Mouse (Mus musculus) neural tube, embryonic 10.5 days (tissue): ENCODE results near the gene Ccdc187.
A peak's percentile ranks its signal among the peaks of the same experiment; 100 is the strongest.

Experiments
- DNase-seq: peaks from one replicate; pipeline ENCODE4 v3.0.0-alpha.2; 2017; ENCODE audit warnings: low spot score; ENCODE audit errors: extremely low spot score

The Ccdc187 gene

DNA sequence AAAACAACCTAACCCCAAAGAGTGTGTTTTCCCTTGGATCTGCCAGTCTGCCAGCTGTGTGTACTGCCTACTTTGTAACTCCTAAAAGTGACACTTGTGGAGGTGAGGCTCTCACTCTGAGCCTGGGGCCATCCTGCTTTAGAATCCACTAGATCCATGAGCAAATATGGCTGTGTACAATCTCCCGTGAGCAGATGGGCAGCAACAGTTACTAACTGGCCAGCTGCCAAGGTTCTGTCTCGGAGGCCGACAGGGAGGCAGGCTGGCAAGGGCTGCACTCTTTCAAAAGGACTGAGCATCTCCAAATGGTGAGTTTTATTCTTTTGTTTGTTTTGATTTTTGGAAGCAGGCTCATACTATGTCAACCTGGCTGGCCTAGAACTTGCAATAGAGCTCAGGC lies 79.8 kb downstream of the Ccdc187 start:
- no peak for DNase-seq

DNA sequence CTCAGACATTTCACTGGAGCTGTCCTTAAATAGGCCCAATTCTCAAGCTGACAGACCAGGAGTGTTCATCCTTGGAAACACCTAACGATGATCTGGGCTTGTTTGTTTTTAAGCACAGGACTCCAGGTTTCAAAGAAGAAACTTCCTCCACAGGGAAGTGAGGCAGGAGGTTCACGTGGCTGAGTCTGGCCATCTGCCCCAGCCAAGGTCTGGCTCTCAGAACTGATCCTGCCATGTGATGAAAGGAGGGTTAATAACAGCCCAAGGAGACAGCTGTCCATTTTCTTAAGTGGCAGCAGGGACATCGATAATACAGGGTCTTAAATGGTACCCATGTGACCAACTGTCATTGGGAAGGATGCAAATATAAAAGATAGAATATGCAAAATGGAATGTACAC lies 84.8 kb downstream of the Ccdc187 start:
- no peak for DNase-seq

DNA sequence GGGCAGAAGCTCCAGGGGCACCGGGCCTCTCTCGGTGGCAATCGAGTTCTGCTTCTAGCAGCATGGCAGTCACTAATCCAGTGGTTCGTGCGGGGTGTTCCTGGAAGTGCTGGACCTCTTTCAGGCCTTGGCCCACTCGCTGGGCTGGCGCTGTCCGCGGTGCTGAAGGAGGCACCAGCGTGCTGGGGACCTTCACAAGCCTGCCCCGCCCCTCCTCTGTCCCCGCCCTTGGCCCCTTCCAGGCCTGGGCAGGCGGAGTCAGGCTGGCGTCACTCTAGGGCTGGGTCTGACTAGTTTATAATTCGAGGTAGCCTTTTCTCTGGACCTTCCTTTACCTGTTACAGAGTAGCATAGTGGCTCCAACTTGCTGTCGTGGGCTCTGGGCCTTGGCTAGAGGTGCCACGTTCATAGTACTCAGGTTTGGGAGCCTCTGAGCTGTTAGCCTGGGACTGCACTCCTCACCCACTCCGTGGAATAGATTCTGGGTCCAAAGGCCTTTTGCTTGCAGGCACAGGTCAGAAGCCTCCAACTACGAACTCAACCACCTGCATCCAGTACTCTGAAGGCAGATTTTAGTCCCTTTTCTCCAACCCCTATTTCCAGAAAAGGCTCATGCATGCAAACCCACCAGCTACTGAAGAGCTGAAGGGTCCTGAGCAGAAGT lies 86.1 kb downstream of the Ccdc187 start, which contains the start of gene Lhx3:
Gene Lhx3, minus strand, starts transcription at position 164 of the 664 bp plus-strand sequence.
- peak; percentile 93 for DNase-seq

DNA sequence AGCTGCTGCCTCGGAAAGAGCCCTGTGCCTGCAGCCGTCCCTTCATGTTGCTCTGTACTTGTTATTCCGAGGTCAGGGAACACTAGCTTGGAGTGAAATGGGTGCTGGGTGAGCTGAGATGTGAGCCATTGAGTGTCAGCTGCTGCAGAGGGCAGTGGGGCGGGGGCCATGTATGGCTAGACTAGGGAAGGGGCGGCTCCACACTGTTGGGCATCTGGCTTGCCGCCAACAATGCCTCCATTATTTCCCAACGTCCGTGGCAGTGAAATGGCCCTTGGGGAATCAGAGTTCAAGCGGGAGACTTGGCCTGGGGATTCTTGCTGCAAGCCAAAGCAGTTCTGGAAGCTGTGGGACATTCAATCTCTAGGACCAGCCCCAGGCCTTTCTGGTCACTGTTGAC lies 86.8 kb downstream of the Ccdc187 start:
- DNase-seq = peak; percentile 33

DNA sequence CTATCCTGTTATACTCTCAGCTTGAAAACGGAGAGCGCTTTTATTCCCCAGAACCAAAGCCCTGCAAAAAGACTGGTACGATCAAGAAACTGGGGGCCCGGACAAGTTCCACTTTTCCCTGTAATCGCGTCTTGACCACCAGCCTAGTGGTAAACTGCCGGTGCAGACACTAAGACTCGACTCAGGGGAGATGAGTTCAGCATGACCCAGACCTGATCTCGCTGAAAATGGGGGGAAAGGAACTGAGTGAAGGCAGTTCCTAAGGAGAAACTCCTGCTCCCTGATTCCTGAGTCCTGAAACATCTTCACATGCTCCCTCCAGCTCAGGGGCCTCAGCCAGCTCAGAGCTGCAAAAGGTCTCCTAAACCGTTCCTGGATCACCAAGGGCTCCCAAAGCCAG lies 88.6 kb downstream of the Ccdc187 start:
- DNase-seq = no peak

DNA sequence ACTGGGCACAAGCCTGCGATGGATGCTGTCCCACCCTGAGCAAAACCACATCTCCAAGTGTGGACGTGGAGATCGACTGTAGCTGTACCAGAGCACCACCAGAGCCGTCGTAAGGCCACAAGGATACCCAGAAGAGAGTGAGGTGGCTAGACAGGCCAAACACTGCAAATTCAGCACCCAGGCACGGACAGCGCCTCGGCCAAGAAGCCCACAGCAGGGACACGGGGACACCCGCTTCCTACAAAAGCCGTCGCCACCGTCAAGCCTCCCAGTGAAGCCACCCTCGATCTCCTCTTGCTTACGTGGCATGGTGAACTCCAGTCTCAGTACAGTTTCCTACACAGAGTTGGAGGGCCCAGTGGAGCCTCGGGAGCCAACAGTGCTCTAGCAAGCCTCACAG lies 89.2 kb downstream of the Ccdc187 start:
- DNase-seq = peak; percentile 70

DNA sequence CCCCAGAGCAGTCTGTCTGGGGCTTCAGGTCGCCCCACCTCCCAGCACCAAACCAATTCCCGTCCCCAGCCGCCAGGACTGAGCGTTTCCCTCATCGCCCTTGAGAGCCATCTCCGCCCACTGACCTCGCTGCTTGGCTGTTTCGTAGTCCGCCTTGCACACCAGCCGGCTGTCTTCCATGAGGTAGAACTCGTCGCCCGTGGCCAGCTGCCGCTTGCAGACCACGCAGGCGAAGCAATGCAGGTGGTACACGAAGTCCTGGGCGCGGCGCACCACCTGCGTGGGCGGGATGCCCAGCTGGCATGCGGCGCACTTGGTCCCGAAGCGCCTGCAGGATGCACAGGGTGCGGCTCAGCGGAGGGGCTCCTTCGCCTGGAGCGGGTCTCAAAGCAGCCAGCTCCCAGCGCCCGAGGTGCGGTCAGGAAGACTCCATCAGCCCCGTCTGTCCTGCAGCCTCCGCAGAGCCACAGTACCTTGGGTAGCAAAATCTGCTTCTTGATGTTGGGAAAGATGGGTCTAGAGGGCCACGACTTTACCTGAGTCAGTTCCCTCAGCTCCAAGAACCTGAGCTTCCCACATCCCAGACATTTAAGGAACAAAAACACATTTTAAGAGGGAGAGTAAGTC lies 91.4 kb downstream of the Ccdc187 start:
- DNase-seq = peak; percentile 50

DNA sequence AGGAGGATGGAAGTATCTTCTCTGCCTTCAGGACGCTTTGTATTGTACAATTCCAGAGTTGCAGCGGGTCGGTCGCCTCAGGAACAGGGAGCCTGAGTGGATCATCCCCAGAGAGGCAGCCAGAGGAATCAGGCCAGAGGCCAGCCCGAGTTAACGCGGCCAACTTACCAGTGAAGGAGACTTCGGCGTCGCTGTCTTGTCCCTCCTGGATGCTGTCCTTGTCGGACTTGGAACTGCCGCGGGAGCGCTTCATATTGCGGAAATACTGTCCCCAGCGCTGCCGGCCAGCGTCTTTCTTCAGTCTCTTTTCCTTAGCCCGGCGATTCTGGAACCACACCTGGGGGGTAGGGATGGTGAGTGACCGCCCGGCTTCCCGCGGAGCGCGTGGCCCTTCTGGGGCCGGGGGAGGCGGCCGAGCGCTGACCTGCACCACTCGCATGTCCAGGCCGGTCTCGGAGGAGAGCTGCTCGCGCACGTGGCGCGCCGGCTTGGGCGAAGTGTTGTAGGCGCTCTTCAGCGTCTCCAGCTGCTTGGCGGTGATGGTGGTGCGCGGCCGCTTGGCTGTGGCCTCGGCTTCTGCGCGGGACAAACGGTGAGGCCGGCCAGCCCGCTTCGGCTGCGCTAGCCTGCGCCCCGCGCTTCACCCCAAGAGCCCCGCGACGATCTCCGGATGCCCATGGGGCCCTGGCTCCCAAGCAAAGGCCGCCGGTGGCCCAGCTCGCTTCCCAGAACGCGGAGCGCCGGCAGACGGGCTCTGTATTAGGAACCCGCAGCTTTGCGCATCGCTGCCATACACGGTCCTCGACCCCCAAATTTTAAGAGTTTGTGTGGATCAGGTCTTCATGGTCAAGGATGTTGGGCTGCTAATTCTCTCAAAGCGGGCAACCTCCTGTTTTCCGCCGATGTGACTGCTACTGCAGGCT lies 92.2 kb downstream of the Ccdc187 start:
- DNase-seq = peak; percentile 52

DNA sequence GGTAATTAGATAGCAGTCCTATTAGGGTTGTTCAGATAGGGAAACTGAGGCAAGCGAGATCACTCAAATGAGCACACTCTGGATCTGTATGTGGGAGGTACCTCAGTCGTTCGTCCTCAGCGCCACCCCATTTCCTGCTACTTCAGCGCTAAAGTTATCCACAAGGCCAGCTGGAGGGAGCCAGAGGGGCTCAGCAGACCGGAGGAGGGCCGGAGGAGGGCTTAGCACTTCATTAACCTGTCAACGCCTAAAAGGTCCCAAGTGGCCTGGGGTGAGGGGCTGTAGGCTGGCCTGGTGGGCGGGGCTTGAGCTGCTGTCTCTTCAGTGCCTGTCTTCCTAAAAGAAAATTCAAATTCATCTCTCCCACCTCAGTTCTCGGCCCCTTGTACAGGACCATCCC lies 95.9 kb downstream of the Ccdc187 start:
- peak; percentile 47 for DNase-seq

DNA sequence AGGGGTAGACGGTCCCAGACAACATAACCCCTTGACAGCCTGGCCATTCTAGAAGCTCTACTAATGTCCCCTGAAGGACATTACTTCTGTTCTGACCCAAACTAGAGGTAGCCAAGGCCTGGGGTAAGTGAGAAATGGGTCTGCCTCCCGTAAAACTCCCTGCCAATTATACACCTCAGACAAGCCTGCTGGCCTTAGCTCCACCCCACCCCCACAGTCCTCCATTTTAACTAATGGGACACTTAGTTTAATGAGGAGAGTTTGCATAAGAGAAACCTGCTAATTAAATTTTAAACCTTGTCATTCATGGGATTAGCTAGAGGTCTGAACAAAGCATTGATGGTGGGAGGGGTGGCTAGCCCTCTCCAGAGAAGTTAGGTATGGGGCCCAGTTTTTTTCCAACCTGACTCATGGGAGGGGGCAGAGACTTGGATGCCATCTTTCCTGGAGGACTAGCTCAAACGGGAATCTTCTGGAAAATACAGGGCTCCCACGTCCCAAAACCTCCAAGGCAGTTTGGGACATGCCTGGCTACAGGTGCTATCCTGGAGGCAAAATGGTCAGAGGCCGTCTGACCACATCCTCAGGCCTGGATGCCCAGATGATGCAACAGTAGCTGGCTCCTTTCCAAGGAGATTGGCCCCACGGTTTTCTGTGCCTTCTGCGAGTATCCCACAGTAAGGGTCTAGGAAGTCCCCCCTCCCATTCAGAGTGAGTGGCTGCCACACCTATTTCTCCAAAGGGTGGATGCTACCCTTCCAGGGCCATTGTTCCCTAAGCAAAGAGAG lies 99.6 kb downstream of the Ccdc187 start:
- no peak for DNase-seq
